Comparison of ENCODE assay signal across 21 mouse cellular contexts in genomic region chr5:98696336-98696735, GRCm38 (mm10).
DNase-seq lines count a peak whose midpoint lies in the region; ATAC-seq and TF ChIP-seq lines count a peak whose summit lies in the region.
"Had no signal": no experiment of that assay in that cellular context is flagged by ENCODE, and none has a peak within 500 bp of the region (broad histone marks: within the 10 kb centered on the region; RNA-seq: fewer than 3 reads in every experiment).

No protein-coding gene starts in this region.

- H3K36me3 ChIP-seq in embryonic facial prominence, embryonic 11.5 days (replicated peaks; ENCODE audit: control insufficient read depth, insufficient read depth, low read depth, low read length), result no peaks in the 10 kb centered on the region
- H3K36me3 ChIP-seq in embryonic facial prominence, embryonic 10.5 days (replicated peaks), result no peaks in the 10 kb centered on the region
- H3K36me3 ChIP-seq in kidney, embryonic 16.5 days (ENCODE audit: insufficient read depth, low read length), result no peaks in the 10 kb centered on the region
- H3K36me3 ChIP-seq: limb, embryonic 13.5 days; liver, embryonic 13.5 days; lung, embryonic 15.5 days; midbrain, embryonic 10.5 days; neural tube, embryonic 13.5 days had no signal

- H3K4me1 ChIP-seq in embryonic facial prominence, embryonic 11.5 days (ENCODE audit: control insufficient read depth, insufficient read depth, low read length), result no peaks in the 10 kb centered on the region
- no peaks in the 10 kb centered on the region for H3K4me1 ChIP-seq in embryonic facial prominence, embryonic 10.5 days
- no peaks in the 10 kb centered on the region for H3K4me1 ChIP-seq in kidney, embryonic 16.5 days (ENCODE audit: insufficient read depth, low read length)
- H3K4me1 ChIP-seq: liver, embryonic 13.5 days; neural tube, embryonic 13.5 days had no signal

- TF ChIP-seq CTCF in brain, embryonic 14.5 days (IDR thresholded peaks at IDR 0.05; ENCODE audit: borderline replicate concordance, extremely low read depth, insufficient read depth, insufficient read length), result no peak

- WGBS in embryonic facial prominence, embryonic 11.5 days, result 58% methylated on average over 8 of the region's 8 CpGs
- WGBS in embryonic facial prominence, embryonic 10.5 days, result 72% methylated on average over 8 of the region's 8 CpGs
- WGBS in kidney, embryonic 16.5 days, result 37% methylated on average over 8 of the region's 8 CpGs

- TF ChIP-seq POLR2A in brain, embryonic 14.5 days (IDR thresholded peaks at IDR 0.05; ENCODE audit: borderline replicate concordance, extremely low read depth, insufficient read depth, insufficient read length, poor library complexity, severe bottlenecking), result no peak

- no peak overlapping the region for H3K4me2 ChIP-seq in embryonic facial prominence, embryonic 11.5 days (ENCODE audit: low read depth, low read length)
- peak overlapping the region; percentile 21; the same call in 1 of the 2 replicates for H3K4me2 ChIP-seq in kidney, embryonic 16.5 days (replicated peaks; ENCODE audit: low read depth, low read length)
- H3K4me2 ChIP-seq: hindbrain, embryonic 14.5 days; limb, embryonic 13.5 days; liver, embryonic 13.5 days; lung, embryonic 15.5 days; neural tube, embryonic 13.5 days had no signal

- H3K9me3 ChIP-seq in embryonic facial prominence, embryonic 11.5 days (replicated peaks; ENCODE audit: control insufficient read depth, low read length), result no peaks in the 10 kb centered on the region
- no peaks in the 10 kb centered on the region for H3K9me3 ChIP-seq in embryonic facial prominence, embryonic 10.5 days
- no peaks in the 10 kb centered on the region for H3K9me3 ChIP-seq in kidney, embryonic 16.5 days (ENCODE audit: low read length)
- H3K9me3 ChIP-seq: limb, embryonic 13.5 days; liver, embryonic 13.5 days; lung, embryonic 15.5 days; midbrain, embryonic 10.5 days; neural tube, embryonic 13.5 days had no signal

- no peak overlapping the region for H3K9ac ChIP-seq in embryonic facial prominence, embryonic 11.5 days (replicated peaks; ENCODE audit: low read length)
- H3K9ac ChIP-seq in kidney, embryonic 16.5 days (replicated peaks; ENCODE audit: low read length), result no peak overlapping the region
- H3K9ac ChIP-seq: hindbrain, embryonic 14.5 days; limb, embryonic 13.5 days; liver, embryonic 13.5 days; lung, embryonic 15.5 days; neural tube, embryonic 13.5 days had no signal

- ATAC-seq in embryonic facial prominence, embryonic 11.5 days (replicated peaks; ENCODE audit: insufficient number of reproducible peaks, low FRiP score, low TSS enrichment, low read depth), result no peak
- ATAC-seq in kidney, embryonic 16.5 days (ENCODE audit: low FRiP score, low TSS enrichment), result peak; percentile 19; the same call in 1 of the 2 replicates
- ATAC-seq: inflammation-experienced regulatory T-cells, adult 6 months; midbrain, embryonic 16.5 days had no signal

- peak; percentile 4 for DNase-seq in embryonic facial prominence, embryonic 11.5 days (ENCODE audit: low spot score)
- no peak for DNase-seq in embryonic facial prominence, embryonic 10.5 days (ENCODE audit: low spot score)
- no peak for DNase-seq in kidney, postnatal 25 days
- DNase-seq in brain, embryonic 14.5 days (ENCODE audit: low read depth), result peak; percentile 68
- peak; percentile 20 for DNase-seq in lung, postnatal 10 days
- no peak for DNase-seq in left cerebral cortex, adult 11 months (ENCODE audit: low spot score)
- DNase-seq in liver, result no peak
- DNase-seq: adrenal gland, postnatal 10 days; cerebellum, adult 9-10 months; gastrocnemius, adult 2 months; heart, postnatal 4 days; liver, embryonic 13.5 days had no signal

- H3K4me3 ChIP-seq in embryonic facial prominence, embryonic 11.5 days (ENCODE audit: low read depth, low read length), result no peak overlapping the region
- no peak overlapping the region for H3K4me3 ChIP-seq in embryonic facial prominence, embryonic 10.5 days
- no peak overlapping the region for H3K4me3 ChIP-seq in kidney, embryonic 16.5 days (ENCODE audit: low read length)
- H3K4me3 ChIP-seq: gastrocnemius, adult 2 months; limb, embryonic 13.5 days; liver, embryonic 13.5 days; lung, embryonic 15.5 days; midbrain, embryonic 10.5 days; myocyte; neural tube, embryonic 13.5 days had no signal

- H3K27me3 ChIP-seq in embryonic facial prominence, embryonic 11.5 days (ENCODE audit: control insufficient read depth, insufficient read depth, low read length), result no peaks in the 10 kb centered on the region
- no peaks in the 10 kb centered on the region; the same call in 1 of the 2 replicates for H3K27me3 ChIP-seq in embryonic facial prominence, embryonic 10.5 days (replicated peaks; ENCODE audit: low read depth, poor library complexity, severe bottlenecking)
- H3K27me3 ChIP-seq in kidney, embryonic 16.5 days (ENCODE audit: insufficient read depth, low read length), result no peaks in the 10 kb centered on the region
- H3K27me3 ChIP-seq: liver, embryonic 13.5 days; lung, embryonic 15.5 days; neural tube, embryonic 13.5 days had no signal

- no peak overlapping the region for H3K27ac ChIP-seq in embryonic facial prominence, embryonic 11.5 days (replicated peaks; ENCODE audit: low read depth, low read length)
- no peak overlapping the region for H3K27ac ChIP-seq in embryonic facial prominence, embryonic 10.5 days (replicated peaks)
- H3K27ac ChIP-seq in kidney, embryonic 16.5 days (ENCODE audit: low read length), result peak overlapping the region; percentile 63; the same call in 1 of the 2 replicates
- H3K27ac ChIP-seq: gastrocnemius, adult 2 months; hindbrain, embryonic 14.5 days; limb, embryonic 13.5 days; liver, embryonic 13.5 days; lung, embryonic 15.5 days; midbrain, embryonic 10.5 days; neural tube, embryonic 13.5 days had no signal

Comparison
In these comparisons a context has a peak if more than half of its experiments do, and no peak if none do; other contexts are left out.
1. DNase-seq: peak in embryonic facial prominence, embryonic 11.5 days (single experiment), brain, embryonic 14.5 days (single experiment) and lung, postnatal 10 days (single experiment); none in embryonic facial prominence, embryonic 10.5 days (single experiment), kidney, postnatal 25 days (0 of 2), left cerebral cortex, adult 11 months (single experiment) and liver (single experiment).